Mouse (Mus musculus) neural tube, embryonic 12.5 days (tissue): ENCODE data around the gene Cdk19. TPM values are rescaled to one million over a fixed set of nuclear protein-coding genes. Genes with fewer than 3 reads are reported as not detected.

ENCODE experiments used
- ATAC-seq: fragments of 200-750 bp; cut with Nextera tagmentation; 2 replicates; pipeline ENCODE4 v1.8.0; 2017; ENCODE audit warnings: low read depth, mild to moderate bottlenecking, moderate TSS enrichment, moderate library complexity; ENCODE audit not compliant: low FRiP score
- H3K27ac ChIP-seq: fragments of 300-500 bp; sonication (generic); 2 replicates; pipeline ENCODE4 v1.5.1; 2016
- H3K27me3 ChIP-seq: fragments of 300-500 bp; sonication (generic); replicated peaks from 2 replicates; pipeline ENCODE4 v1.6.1; 2016; ENCODE audit warnings: mild to moderate bottlenecking
- H3K36me3 ChIP-seq: fragments of 300-500 bp; sonication (generic); 2 replicates; pipeline ENCODE4 v1.6.1; 2016; ENCODE audit warnings: mild to moderate bottlenecking
- H3K4me1 ChIP-seq: fragments of 300-500 bp; sonication (generic); 2 replicates; pipeline ENCODE4 v1.6.1; 2016
- H3K4me2 ChIP-seq: fragments of 300-500 bp; sonication (generic); replicated peaks from 2 replicates; pipeline ENCODE4 v1.6.1; 2016; ENCODE audit warnings: mild to moderate bottlenecking
- H3K4me3 ChIP-seq: fragments of 300-500 bp; sonication (generic); 2 replicates; pipeline ENCODE4 v1.5.1; 2016
- H3K9ac ChIP-seq: fragments of 300-500 bp; sonication (generic); 2 replicates; pipeline ENCODE4 v1.6.1; 2016; ENCODE audit warnings: mild to moderate bottlenecking
- H3K9me3 ChIP-seq: fragments of 300-500 bp; sonication (generic); 2 replicates; pipeline ENCODE4 v1.6.1; 2016; ENCODE audit warnings: mild to moderate bottlenecking
- WGBS: fragments of 180-500 bp; shearing (Covaris S2); methylation state at CpG from one replicate; pipeline ENCODE4 v1.1.7; 2016; 5-methylcytosine and 5-hydroxymethylcytosine counted together
- polyA plus RNA-seq: library from polyadenylated mRNA; unstranded; fragments of >200 nt; fragmentation: Nextera tagmentation; extraction: Ambion mirVana; gene quantifications from 2 replicates; pipeline ENCODE4 v1.2.1, GENCODE M21; 2016

Cdk19 gene
- polyA plus RNA-seq, 1 experiment from 2014 or later = 12.9 TPM

DNA sequence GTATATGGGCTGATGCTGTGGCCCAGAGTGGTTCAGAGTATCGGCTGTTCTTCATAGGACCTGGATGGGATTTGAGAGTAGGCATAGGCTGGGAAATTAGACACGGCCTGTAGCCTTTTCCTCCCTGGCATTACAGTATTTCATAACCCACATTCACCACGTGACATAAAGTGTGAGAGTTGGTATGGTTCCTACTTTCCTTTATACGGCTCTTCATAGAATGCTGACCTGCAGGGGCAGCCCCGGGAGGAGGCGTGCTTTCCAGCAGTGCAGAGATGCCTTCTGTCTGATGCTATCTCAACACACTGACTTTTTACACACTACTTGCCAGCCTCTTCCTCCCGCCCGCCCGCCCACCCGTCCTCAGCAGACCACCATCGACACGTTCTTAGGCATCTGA is 96.0 kb downstream of the Cdk19 start:
- H3K4me2 ChIP-seq = no peak overlapping the region
- no peaks in the 10 kb centered on the region for H3K27me3 ChIP-seq
- no peak for ATAC-seq
- WGBS = 84% methylated on average over 12 of the region's 12 CpGs
- H3K36me3 ChIP-seq = no peaks in the 10 kb centered on the region; the same call in 1 of the 2 replicates
- H3K9me3 ChIP-seq = no peaks in the 10 kb centered on the region
- no peak overlapping the region for H3K9ac ChIP-seq
- no peak overlapping the region for H3K27ac ChIP-seq
- H3K4me3 ChIP-seq = no peak overlapping the region
- no peaks in the 10 kb centered on the region for H3K4me1 ChIP-seq

DNA sequence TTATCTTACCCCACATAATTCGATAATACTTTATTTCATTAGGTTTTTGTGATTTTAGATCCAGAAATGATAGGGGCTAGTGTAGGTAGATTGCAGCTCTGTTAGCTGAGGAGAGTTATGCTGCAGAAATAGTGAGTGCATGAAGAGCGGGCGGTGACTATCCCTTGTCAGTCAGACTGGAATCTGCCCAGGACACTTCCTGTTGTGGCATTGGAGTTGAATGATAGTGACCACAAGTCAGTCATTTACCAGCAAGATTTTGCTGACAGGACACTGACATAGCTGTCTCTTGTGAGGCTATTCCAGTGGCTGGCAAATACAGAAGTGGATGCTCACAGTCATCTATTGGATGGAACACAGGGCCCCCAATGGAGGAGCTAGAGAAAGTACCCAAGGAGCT is 97.8 kb downstream of the Cdk19 start:
- Histone ChIP-seq H3K4me2 (no peak overlapping the region), H3K4me1 (no peaks in the 10 kb centered on the region), H3K9me3 (no peaks in the 10 kb centered on the region), H3K4me3 (no peak overlapping the region), H3K36me3 (no peaks in the 10 kb centered on the region; the same call in 1 of the 2 replicates), H3K27ac (no peak overlapping the region), H3K9ac (no peak overlapping the region), H3K27me3 (no peaks in the 10 kb centered on the region)
- no peak for ATAC-seq
- WGBS = 93% methylated on average over 3 of the region's 3 CpGs

DNA sequence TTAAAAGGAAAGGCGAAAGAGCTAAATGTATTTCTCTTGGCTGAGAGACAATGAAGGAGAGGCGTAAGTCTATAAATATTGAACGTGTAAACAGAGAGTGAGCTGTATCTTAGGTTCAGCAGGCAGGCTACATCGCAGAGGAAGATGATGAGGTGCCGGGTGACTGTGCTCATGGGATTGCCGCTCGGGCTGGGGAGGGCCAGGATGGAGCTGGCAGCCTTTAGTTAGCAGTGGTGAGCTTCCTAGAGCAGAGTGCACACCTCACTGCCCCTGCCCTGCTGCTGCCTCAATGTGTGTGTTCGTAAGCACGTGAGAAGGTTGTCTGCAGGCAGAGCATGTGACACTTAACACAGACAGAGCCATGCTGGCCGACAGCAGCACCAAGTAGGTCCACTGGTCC is 101.4 kb downstream of the Cdk19 start:
- H3K4me3 ChIP-seq = no peak overlapping the region
- no peak for ATAC-seq
- no peak overlapping the region for H3K9ac ChIP-seq
- no peaks in the 10 kb centered on the region; the same call in 1 of the 2 replicates for H3K36me3 ChIP-seq
- no peaks in the 10 kb centered on the region for H3K9me3 ChIP-seq
- WGBS = 88% methylated on average over 10 of the region's 10 CpGs
- H3K4me1 ChIP-seq = peaks cover 16% of the 10 kb centered on the region
- H3K27ac ChIP-seq = no peak overlapping the region
- H3K4me2 ChIP-seq = no peak overlapping the region
- no peaks in the 10 kb centered on the region for H3K27me3 ChIP-seq

DNA sequence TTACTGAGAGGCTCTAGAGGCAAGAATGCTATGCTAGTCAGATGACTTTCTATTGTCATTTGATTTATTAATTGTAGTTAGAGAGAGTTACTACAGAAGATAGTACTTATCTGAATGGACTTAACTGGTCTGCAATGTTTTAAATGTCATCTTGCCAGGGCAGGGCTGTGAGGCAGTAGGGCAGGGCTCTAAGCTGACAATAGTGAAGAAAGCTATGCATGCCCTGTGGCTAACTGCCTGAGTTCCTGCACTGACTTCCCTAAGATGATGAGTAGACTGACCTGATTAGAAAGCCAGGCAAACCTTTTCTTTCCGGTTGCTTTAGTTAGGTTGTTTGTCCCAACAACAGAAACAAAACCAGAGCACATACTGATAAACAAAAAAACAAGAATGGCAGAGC is 102.7 kb downstream of the Cdk19 start:
- H3K36me3 ChIP-seq = no peaks in the 10 kb centered on the region; the same call in 1 of the 2 replicates
- WGBS = 95% methylated on average over 1 of the region's 1 CpGs

DNA sequence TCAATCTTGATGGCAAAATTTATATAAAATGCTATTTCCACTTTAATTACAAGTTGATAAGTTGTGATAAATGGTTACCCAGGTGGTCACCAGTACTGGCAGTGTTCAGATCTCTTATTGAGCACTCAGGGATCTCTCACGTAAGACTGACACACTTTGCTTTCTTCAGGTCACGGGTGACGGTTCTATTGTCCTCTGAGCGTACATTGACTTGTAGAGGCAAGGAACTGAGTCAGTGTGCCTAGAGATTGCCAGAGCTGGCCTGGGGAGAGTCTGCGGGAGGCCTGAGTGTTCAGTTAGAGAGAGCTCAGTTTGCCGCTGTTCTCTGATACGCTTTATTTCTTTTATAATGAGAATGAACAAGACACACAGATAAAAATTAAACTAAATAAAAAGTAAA is 104.0 kb downstream of the Cdk19 start:
- no peak for ATAC-seq
- H3K4me1 ChIP-seq = peaks cover 29% of the 10 kb centered on the region
- H3K4me3 ChIP-seq = no peak overlapping the region
- H3K36me3 ChIP-seq = no peaks in the 10 kb centered on the region; the same call in 1 of the 2 replicates
- no peak overlapping the region for H3K4me2 ChIP-seq
- 29% methylated on average over 7 of the region's 7 CpGs for WGBS
- H3K9ac ChIP-seq = no peak overlapping the region
- no peaks in the 10 kb centered on the region for H3K9me3 ChIP-seq
- H3K27ac ChIP-seq = no peak overlapping the region
- H3K27me3 ChIP-seq = no peaks in the 10 kb centered on the region

More for the DNA sequence above, 102.7 kb downstream of the Cdk19 start:
- Histone ChIP-seq H3K9ac (no peak overlapping the region), H3K9me3 (no peaks in the 10 kb centered on the region), H3K27ac (no peak overlapping the region), H3K4me2 (no peak overlapping the region), H3K27me3 (no peaks in the 10 kb centered on the region), H3K4me1 (peaks cover 26% of the 10 kb centered on the region), H3K4me3 (no peak overlapping the region)
- no peak for ATAC-seq

DNA sequence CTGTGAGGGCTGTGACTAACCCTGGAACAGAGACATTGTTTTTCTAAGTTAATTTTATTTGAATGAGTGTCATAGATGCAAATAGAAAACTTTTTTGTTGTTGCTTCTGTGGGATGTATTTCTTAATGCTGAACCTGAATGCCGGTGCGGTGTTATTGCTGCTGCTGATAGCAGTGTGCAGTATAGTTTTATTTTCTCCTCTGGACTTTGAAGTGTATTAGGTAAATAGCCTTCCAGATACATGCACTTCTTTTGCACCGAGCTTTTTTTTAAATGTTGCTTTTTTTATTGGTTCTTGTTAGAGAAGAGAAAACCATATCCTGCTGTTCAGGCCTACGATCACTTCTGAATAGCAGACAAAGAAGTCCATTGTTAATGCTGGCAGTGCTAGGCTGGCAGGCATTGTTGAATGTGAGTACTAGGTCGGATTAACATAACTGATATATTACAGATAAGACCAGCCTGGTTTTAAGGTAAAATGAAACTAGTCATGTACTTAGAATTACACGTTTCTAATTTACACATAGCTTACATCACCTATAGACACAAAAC is 104.5 kb downstream of the Cdk19 start:
- no peak for ATAC-seq
- no peak overlapping the region for H3K27ac ChIP-seq

DNA sequence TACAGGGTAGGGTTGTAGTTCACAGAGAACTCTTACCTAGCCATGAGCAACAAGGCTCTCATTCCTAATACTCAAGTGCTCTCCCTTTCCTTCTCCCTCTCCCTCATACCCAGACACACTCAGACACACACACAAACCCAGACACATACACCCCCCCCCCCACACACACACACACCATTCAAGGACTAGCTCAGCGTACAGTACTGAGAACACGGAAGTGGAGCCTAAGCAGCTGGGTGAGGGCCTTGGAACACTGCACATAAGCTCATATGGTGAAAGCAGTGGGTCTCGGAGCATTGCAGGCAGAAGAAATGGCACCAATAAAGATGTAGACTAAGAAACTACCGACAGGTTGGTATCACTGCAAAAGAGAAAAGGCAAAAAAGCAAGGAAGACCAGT is 105.2 kb downstream of the Cdk19 start:
- H3K36me3 ChIP-seq = no peaks in the 10 kb centered on the region
- H3K9me3 ChIP-seq = no peaks in the 10 kb centered on the region
- WGBS = 90% methylated on average over 4 of the region's 4 CpGs
- H3K27me3 ChIP-seq = no peaks in the 10 kb centered on the region
- no peak overlapping the region for H3K4me2 ChIP-seq
- no peak overlapping the region for H3K27ac ChIP-seq
- no peak overlapping the region for H3K4me3 ChIP-seq
- H3K9ac ChIP-seq = no peak overlapping the region
- peaks cover 29% of the 10 kb centered on the region for H3K4me1 ChIP-seq
- ATAC-seq = no peak

More for the DNA sequence above, 104.5 kb downstream of the Cdk19 start:
- 23% methylated on average over 6 of the region's 6 CpGs for WGBS
- Histone ChIP-seq H3K4me3 (no peak overlapping the region), H3K27me3 (no peaks in the 10 kb centered on the region), H3K4me1 (peaks cover 29% of the 10 kb centered on the region), H3K36me3 (no peaks in the 10 kb centered on the region), H3K4me2 (no peak overlapping the region), H3K9ac (no peak overlapping the region), H3K9me3 (no peaks in the 10 kb centered on the region)

DNA sequence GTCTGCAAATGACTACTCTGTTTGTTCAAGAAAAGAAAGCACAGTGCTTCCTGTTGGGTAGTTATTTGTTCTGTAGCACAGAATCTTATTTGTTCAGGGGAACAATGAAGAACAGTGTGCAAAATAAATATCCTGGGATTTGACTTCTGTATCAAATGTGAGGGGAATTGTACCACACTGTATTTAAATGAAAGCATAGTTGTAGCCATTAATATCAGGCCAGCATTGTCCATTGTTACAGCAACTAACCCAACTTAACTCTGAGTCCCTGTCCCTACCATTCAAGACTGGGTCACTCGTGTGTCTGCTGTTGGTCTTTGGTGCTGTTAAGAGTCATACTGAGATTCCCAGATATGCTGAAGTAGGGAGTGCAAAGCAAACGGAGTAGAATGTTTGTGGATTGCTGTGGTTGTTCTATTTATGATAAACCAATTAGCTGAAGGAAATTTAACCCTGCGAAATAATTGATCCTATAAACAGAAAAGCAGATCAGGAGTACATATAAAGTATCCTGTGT is 106.8 kb downstream of the Cdk19 start:
- Histone ChIP-seq H3K9ac (no peak overlapping the region), H3K4me1 (peaks cover 29% of the 10 kb centered on the region), H3K9me3 (no peaks in the 10 kb centered on the region), H3K27me3 (no peaks in the 10 kb centered on the region), H3K4me3 (no peak overlapping the region), H3K27ac (no peak overlapping the region), H3K36me3 (no peaks in the 10 kb centered on the region), H3K4me2 (no peak overlapping the region)
- ATAC-seq = no peak
- WGBS = 59% methylated on average over 3 of the region's 3 CpGs

DNA sequence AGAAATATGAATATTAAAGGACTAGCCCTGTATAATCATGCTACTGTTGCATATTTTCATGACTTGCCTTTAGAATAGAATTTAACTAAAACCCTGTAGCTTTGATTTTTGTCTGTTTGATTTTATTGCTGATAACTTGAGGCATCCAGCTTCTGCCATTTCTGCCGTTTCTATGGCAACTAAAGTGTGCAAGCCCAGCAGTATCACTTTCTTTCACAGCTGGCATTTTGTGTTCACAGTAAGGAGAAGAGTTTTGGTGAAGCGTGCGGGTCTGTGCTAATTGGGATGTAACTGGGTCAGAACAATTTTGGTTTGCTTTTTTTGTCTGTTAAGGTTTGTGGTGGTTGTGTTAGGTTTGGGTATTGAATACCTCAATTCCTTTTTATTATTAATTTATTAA is 107.3 kb downstream of the Cdk19 start:
- Histone ChIP-seq H3K36me3 (no peaks in the 10 kb centered on the region), H3K27me3 (no peaks in the 10 kb centered on the region), H3K4me1 (peaks cover 29% of the 10 kb centered on the region), H3K4me2 (no peak overlapping the region), H3K9ac (no peak overlapping the region), H3K4me3 (no peak overlapping the region), H3K27ac (no peak overlapping the region), H3K9me3 (no peaks in the 10 kb centered on the region)
- ATAC-seq = no peak
- WGBS = 39% methylated on average over 3 of the region's 3 CpGs

DNA sequence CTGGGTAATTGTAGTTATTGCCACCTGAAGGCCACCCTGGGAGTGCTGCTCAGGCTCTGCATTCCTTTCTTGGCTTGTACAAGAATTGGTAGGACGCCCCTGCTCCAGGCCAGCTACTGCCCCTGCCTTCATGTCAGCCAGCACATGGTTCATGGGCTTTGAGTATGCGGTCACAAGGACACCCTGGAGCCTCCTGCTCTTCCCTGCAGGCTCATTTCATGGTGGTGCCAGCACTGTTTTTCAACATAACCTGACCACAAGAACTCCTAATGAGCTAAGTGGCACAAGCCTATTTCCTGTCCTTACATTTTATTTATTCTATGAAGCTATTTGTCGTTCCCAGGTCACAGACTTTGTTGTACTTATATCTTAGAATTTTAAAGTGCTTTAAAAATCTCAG is 107.9 kb downstream of the Cdk19 start:
- 53% methylated on average over 3 of the region's 3 CpGs for WGBS
- no peaks in the 10 kb centered on the region for H3K27me3 ChIP-seq
- no peak overlapping the region for H3K9ac ChIP-seq
- ATAC-seq = no peak
- H3K4me3 ChIP-seq = no peak overlapping the region
- H3K36me3 ChIP-seq = no peaks in the 10 kb centered on the region
- H3K4me1 ChIP-seq = peaks cover 29% of the 10 kb centered on the region
- no peaks in the 10 kb centered on the region for H3K9me3 ChIP-seq
- H3K4me2 ChIP-seq = no peak overlapping the region
- no peak overlapping the region for H3K27ac ChIP-seq

DNA sequence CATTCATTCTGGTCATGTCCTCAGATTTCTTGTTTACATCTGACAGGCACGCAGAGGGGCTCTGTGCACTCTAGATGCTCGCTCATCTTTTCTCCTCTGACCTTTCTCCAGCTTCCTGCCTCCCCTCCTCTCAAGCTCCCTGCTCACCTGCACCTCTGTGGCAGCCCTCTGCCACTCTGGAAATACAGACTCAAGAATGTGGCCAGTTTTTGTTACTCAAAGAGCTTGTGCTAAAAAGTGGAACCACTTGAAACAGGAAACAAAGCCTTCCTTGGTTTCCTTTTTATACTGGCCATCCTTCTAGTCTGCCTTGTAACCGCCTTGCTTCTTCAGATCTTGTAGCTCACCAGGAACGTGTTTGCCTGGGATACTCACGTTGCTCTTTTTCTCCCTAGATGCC is 108.6 kb downstream of the Cdk19 start:
- no peak for ATAC-seq
- no peak overlapping the region for H3K4me2 ChIP-seq
- no peaks in the 10 kb centered on the region for H3K36me3 ChIP-seq
- no peak overlapping the region for H3K27ac ChIP-seq
- no peak overlapping the region for H3K9ac ChIP-seq
- no peaks in the 10 kb centered on the region for H3K9me3 ChIP-seq
- 53% methylated on average over 5 of the region's 5 CpGs for whole genome bisulfite sequencing
- H3K4me1 ChIP-seq = peaks cover 27% of the 10 kb centered on the region
- H3K4me3 ChIP-seq = no peak overlapping the region
- H3K27me3 ChIP-seq = no peaks in the 10 kb centered on the region

DNA sequence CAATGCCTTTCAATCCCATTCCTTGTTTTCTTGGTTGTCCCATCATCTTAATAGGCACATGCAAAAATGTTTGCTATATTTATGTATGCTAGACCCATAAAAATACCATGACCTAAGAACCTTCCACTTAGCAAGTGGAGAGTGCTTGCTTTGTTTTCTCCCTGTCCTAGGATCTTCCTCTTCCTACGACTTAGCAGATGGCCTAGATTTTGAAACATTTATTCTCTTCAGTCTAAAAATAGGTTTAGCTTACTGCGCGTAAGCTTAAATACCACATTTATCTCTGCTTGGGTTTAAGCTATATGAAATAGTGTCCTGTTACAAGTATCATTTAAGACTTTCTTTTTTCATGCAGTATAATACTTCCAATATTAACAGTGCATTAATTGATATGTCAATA is 109.1 kb downstream of the Cdk19 start:
- Histone ChIP-seq H3K4me2 (no peak overlapping the region), H3K27me3 (no peaks in the 10 kb centered on the region), H3K4me3 (no peak overlapping the region), H3K36me3 (no peaks in the 10 kb centered on the region), H3K4me1 (peaks cover 22% of the 10 kb centered on the region), H3K9ac (no peak overlapping the region), H3K9me3 (no peaks in the 10 kb centered on the region), H3K27ac (no peak overlapping the region)
- WGBS = 89% methylated on average over 3 of the region's 3 CpGs
- no peak for ATAC-seq

DNA sequence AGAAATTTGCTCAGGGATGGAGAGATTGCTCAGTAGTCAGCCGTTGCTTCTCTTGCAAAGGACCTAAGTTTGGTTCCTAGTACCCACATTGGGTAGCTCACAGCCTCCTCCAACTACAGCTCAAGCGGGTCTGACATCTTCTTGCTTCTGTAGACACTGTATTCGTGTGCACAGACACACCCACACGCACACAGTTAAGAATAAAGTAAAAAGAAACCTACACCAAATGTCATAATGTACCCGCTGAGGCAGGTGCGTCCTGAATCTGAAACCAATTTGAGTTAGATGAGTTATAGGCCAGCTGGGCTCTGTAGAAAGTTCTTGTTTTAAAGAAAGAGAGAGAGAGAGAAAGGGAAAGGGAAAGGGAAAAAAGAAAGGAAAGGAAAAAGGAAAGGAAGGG is 110.2 kb downstream of the Cdk19 start:
- no peak overlapping the region for H3K4me3 ChIP-seq

More for the DNA sequence above, 110.2 kb downstream of the Cdk19 start:
- Histone ChIP-seq H3K9me3 (no peaks in the 10 kb centered on the region), H3K4me2 (no peak overlapping the region), H3K36me3 (no peaks in the 10 kb centered on the region), H3K9ac (no peak overlapping the region), H3K27me3 (no peaks in the 10 kb centered on the region), H3K4me1 (peaks cover 16% of the 10 kb centered on the region), H3K27ac (no peak overlapping the region)
- no peak for ATAC-seq
- WGBS = 89% methylated on average over 6 of the region's 6 CpGs
